Mouse (Mus musculus): ENCODE data around the gene Tmem239. TPM values are rescaled to one million over a fixed set of nuclear protein-coding genes. Genes with fewer than 3 reads are reported as not detected.

The Tmem239 gene
- polyA plus RNA-seq, 1 experiment from 2014 or later, result not detected

- peak; percentile 39 for DNase-seq (ENCODE audit: low spot score)
- Histone ChIP-seq H3K4me2 (ENCODE audit: low read length) (peak overlapping the region; percentile 93), H3K27ac (no peak overlapping the region), H3K36me3 (ENCODE audit: insufficient read depth, low read length) (no peaks in the 10 kb centered on the region), H3K9ac (ENCODE audit: low read depth, low read length) (peak overlapping the region; percentile 87; the same call in 1 of the 2 replicates), H3K9me3 (replicated peaks; ENCODE audit: low read length) (no peaks in the 10 kb centered on the region), H3K27me3 (ENCODE audit: insufficient read depth, low read length) (no peaks in the 10 kb centered on the region), H3K4me1 (replicated peaks; ENCODE audit: insufficient read depth, low read length) (peaks cover 8% of the 10 kb centered on the region; the same call in 1 of the 2 replicates), H3K4me3 (replicated peaks; ENCODE audit: low read depth, low read length) (peak overlapping the region; percentile 88)
- ATAC-seq (replicated peaks; ENCODE audit: low FRiP score, low read depth), result 0 out of 2 replicates have a peak, but pooled peaks have one; percentile 3
- TF ChIP-seq CTCF (IDR thresholded peaks at IDR 0.05; ENCODE audit: low read depth), result no peak
- WGBS, result 5% methylated on average over 17 of the region's 17 CpGs
Measured at GRCm38 (mm10) chr2:130449021-130449793, 42.9 kb downstream of the Tmem239 start.

DNA sequence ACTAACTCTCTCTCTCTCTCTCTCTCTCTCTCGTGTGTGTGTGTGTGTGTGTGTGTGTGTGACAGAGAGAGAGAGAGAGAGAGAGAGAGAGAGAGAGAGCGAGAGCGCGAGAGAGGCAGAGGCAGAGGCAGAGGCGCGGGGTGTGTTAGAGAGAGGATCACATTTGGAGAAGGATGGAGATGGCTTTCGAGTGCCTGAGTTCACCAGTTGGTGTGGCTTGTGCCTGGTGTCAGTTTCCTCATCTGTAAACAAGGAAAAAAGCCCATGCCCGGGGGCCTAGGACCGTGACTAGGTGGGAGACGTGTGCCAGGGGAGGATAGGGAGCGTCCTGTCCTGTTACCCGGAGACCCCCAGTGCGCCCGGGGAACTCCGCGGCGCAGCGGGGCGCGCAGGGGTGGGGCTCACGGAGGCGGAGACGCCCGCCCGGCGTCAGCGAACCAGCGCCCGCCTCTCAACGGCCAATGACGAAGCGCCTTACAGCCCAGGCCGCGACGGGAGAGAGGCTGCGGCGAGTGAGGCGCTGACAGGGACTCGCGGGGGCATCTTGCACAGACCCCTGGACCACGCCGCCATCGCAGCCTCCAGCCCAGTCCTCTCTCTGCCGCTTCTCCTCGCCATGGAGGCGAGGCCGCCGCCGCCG is 43.6 kb downstream of the Tmem239 start, which contains the start of gene Ptpra:
TSS of gene Ptpra (plus strand) at position 485 of the 640 bp plus-strand sequence.
- no peaks in the 10 kb centered on the region for H3K36me3 ChIP-seq (ENCODE audit: insufficient read depth, low read length)
- TF ChIP-seq CTCF (IDR thresholded peaks at IDR 0.05; ENCODE audit: low read depth), result no peak
- DNase-seq (ENCODE audit: low spot score) (peak; percentile 93), ATAC-seq (replicated peaks; ENCODE audit: low FRiP score, low read depth) (peak; percentile 95)
- H3K9ac ChIP-seq (ENCODE audit: low read depth, low read length), result peak within 1 kb of the TSS; percentile 87
- peak within 1 kb of the TSS; percentile 93 for H3K4me2 ChIP-seq (ENCODE audit: low read length)
- no peaks in the 10 kb centered on the region for H3K9me3 ChIP-seq (replicated peaks; ENCODE audit: low read length)
- 0% methylated on average over 47 of the region's 50 CpGs for WGBS
- H3K4me1 ChIP-seq (replicated peaks; ENCODE audit: insufficient read depth, low read length), result peaks cover 8% of the 10 kb centered on the region; the same call in 1 of the 2 replicates
- peak within 1 kb of the TSS; percentile 88 for H3K4me3 ChIP-seq (replicated peaks; ENCODE audit: low read depth, low read length)
- no peaks in the 10 kb centered on the region for H3K27me3 ChIP-seq (ENCODE audit: insufficient read depth, low read length)
- H3K27ac ChIP-seq, result peak within 1 kb of the TSS; percentile 87

DNA sequence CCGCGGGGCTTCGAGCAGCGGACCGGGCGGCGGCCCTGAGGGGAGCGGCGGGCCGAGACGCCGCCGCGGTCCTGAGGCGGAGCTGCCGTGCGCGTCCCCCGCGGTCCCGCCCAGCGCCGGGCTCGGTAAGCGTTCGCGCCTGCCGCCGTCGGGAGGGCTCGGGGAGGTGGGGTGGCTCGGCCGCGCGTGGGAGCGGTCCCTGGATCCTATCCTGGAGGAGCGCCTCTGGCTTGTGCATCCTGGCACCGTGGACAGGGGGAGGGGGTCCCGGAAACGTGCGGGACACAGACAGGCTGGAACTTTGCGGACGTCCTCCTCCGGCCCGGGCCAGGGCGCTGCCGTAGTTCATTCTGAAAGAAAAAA is 44.1 kb downstream of the Tmem239 start:
- WGBS, result under 1% methylated on average over 37 of the region's 47 CpGs

DNA sequence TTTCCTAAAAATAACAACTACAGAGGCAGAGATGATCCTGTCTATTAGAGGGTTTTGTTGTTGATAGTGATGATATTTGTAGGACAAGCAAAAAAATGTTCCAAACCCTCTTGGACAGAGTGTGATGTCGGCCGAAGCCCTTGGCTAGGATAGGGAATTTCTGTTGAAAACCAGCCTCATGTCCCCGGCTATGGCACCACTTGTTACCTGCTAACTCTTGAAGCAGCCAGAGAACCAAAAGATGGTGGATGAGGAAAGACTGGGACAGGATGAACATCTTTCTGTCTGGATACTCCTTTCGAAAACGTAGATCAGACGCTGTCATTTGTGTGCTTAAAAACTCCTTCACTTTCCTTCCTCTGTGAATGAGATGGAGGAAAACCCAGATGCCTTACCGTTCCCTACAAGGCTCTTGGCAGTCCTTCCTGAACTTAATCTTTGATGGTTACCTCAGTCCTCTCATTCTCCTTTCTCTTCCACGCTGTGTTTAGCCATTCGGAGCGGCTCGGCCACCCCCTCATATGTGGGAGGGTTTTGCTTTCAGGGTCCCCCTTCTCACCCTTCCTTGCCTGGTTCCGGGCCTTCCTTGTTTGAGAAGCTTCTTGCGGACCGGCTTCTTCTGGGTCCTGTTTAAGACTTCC is 44.9 kb downstream of the Tmem239 start:
- TF ChIP-seq CTCF (IDR thresholded peaks at IDR 0.05; ENCODE audit: low read depth), result no peak
- no peak for ATAC-seq (replicated peaks; ENCODE audit: low FRiP score, low read depth)
- 36% methylated on average over 14 of the region's 14 CpGs for WGBS

More for the DNA sequence above, 44.1 kb downstream of the Tmem239 start:
- H3K4me3 ChIP-seq (replicated peaks; ENCODE audit: low read depth, low read length), result peak overlapping the region; percentile 88
- peak overlapping the region; percentile 93 for H3K4me2 ChIP-seq (ENCODE audit: low read length)
- H3K27ac ChIP-seq, result peak overlapping the region; percentile 87
- DNase-seq (ENCODE audit: low spot score) (peak; percentile 69), ATAC-seq (replicated peaks; ENCODE audit: low FRiP score, low read depth) (peak; percentile 82)
- H3K27me3 ChIP-seq (ENCODE audit: insufficient read depth, low read length), result no peaks in the 10 kb centered on the region
- peaks cover 8% of the 10 kb centered on the region; the same call in 1 of the 2 replicates for H3K4me1 ChIP-seq (replicated peaks; ENCODE audit: insufficient read depth, low read length)
- H3K9me3 ChIP-seq (replicated peaks; ENCODE audit: low read length), result no peaks in the 10 kb centered on the region
- H3K9ac ChIP-seq (ENCODE audit: low read depth, low read length), result peak overlapping the region; percentile 87
- H3K36me3 ChIP-seq (ENCODE audit: insufficient read depth, low read length), result no peaks in the 10 kb centered on the region
- TF ChIP-seq CTCF (IDR thresholded peaks at IDR 0.05; ENCODE audit: low read depth), result no peak

GRCm38 (mm10) chr2:130451727-130452090 is 45.4 kb downstream of the Tmem239 start:
- DNase-seq (ENCODE audit: low spot score), result no peak
- ATAC-seq (replicated peaks; ENCODE audit: low FRiP score, low read depth), result no peak
- 42% methylated on average over 3 of the region's 3 CpGs for WGBS

More for the DNA sequence above, 44.9 kb downstream of the Tmem239 start:
- Histone ChIP-seq H3K9me3 (replicated peaks; ENCODE audit: low read length) (no peaks in the 10 kb centered on the region), H3K4me2 (ENCODE audit: low read length) (peak overlapping the region; percentile 93), H3K4me1 (replicated peaks; ENCODE audit: insufficient read depth, low read length) (peaks cover 13% of the 10 kb centered on the region), H3K36me3 (ENCODE audit: insufficient read depth, low read length) (no peaks in the 10 kb centered on the region), H3K9ac (ENCODE audit: low read depth, low read length) (peak overlapping the region; percentile 87), H3K27me3 (ENCODE audit: insufficient read depth, low read length) (no peaks in the 10 kb centered on the region), H3K4me3 (replicated peaks; ENCODE audit: low read depth, low read length) (peak overlapping the region; percentile 88), H3K27ac (no peak overlapping the region)
- DNase-seq (ENCODE audit: low spot score), result peak; percentile 33

GRCm38 (mm10) chr2:130452266-130452665 is 46.0 kb downstream of the Tmem239 start:
- Histone ChIP-seq H3K27ac (no peak overlapping the region), H3K4me1 (replicated peaks; ENCODE audit: insufficient read depth, low read length) (peaks cover 13% of the 10 kb centered on the region), H3K9me3 (replicated peaks; ENCODE audit: low read length) (no peaks in the 10 kb centered on the region), H3K4me3 (replicated peaks; ENCODE audit: low read depth, low read length) (no peak overlapping the region), H3K36me3 (ENCODE audit: insufficient read depth, low read length) (no peaks in the 10 kb centered on the region), H3K9ac (ENCODE audit: low read depth, low read length) (no peak overlapping the region), H3K27me3 (ENCODE audit: insufficient read depth, low read length) (no peaks in the 10 kb centered on the region), H3K4me2 (ENCODE audit: low read length) (no peak overlapping the region)
- WGBS, result 61% methylated on average over 2 of the region's 2 CpGs
- no peak for TF ChIP-seq CTCF (IDR thresholded peaks at IDR 0.05; ENCODE audit: low read depth)
- ATAC-seq (replicated peaks; ENCODE audit: low FRiP score, low read depth) (no peak), DNase-seq (ENCODE audit: low spot score) (no peak)

More at GRCm38 (mm10) chr2:130451727-130452090, 45.4 kb downstream of the Tmem239 start:
- H3K27ac ChIP-seq, result no peak overlapping the region
- H3K4me3 ChIP-seq (replicated peaks; ENCODE audit: low read depth, low read length), result peak overlapping the region; percentile 88
- TF ChIP-seq CTCF (IDR thresholded peaks at IDR 0.05; ENCODE audit: low read depth), result no peak
- no peaks in the 10 kb centered on the region for H3K9me3 ChIP-seq (replicated peaks; ENCODE audit: low read length)
- no peak overlapping the region for H3K9ac ChIP-seq (ENCODE audit: low read depth, low read length)
- peaks cover 13% of the 10 kb centered on the region for H3K4me1 ChIP-seq (replicated peaks; ENCODE audit: insufficient read depth, low read length)
- peak overlapping the region; percentile 93 for H3K4me2 ChIP-seq (ENCODE audit: low read length)
- H3K27me3 ChIP-seq (ENCODE audit: insufficient read depth, low read length), result no peaks in the 10 kb centered on the region
- no peaks in the 10 kb centered on the region for H3K36me3 ChIP-seq (ENCODE audit: insufficient read depth, low read length)

All from kidney, postnatal 0 days (tissue).